Mouse (Mus musculus) midbrain, postnatal 0 days (tissue): ENCODE measurements at regions not wholly inside any gene's neighbourhood (a gene's known extent, or its start where the extent isn't known, plus 50 kb on each side); places are given as distances from the start of the nearest gene placed in this dataset.
"Not testable (repeated sequence)": the region's sequence is repeated elsewhere in the genome, so short reads cannot be mapped to it uniquely, and the experiment has no call there.

ENCODE experiments used
- ATAC-seq: fragments of 200-750 bp; cut with Nextera tagmentation; 2 replicates; pipeline ENCODE4 v1.8.0; 2017; ENCODE audit warnings: moderate number of reproducible peaks, mild to moderate bottlenecking, moderate TSS enrichment, moderate library complexity; ENCODE audit not compliant: low FRiP score
- DNase-seq: peaks from one replicate; pipeline ENCODE4 v3.0.0-alpha.2; 2015; ENCODE audit warnings: low spot score
- H3K27ac ChIP-seq: fragments of 300-500 bp; sonication (generic); 2 replicates; pipeline ENCODE4 v1.5.1; 2014; ENCODE audit warnings: low read depth, mild to moderate bottlenecking, low read length, mixed read lengths
- H3K27me3 ChIP-seq: fragments of 300-500 bp; sonication (generic); 2 replicates; pipeline ENCODE4 v1.6.1; 2014; ENCODE audit warnings: low read length, control low read depth, mixed read lengths; ENCODE audit not compliant: insufficient read depth
- H3K36me3 ChIP-seq: fragments of 300-500 bp; sonication (generic); 2 replicates; pipeline ENCODE4 v1.6.1; 2014; ENCODE audit warnings: low read length, control low read depth, mixed read lengths; ENCODE audit not compliant: insufficient read depth
- H3K4me1 ChIP-seq: fragments of 300-500 bp; sonication (generic); 2 replicates; pipeline ENCODE4 v1.6.1; 2014; ENCODE audit warnings: mild to moderate bottlenecking, control low read depth, antibody characterized with exemption, low read length, mixed read lengths; ENCODE audit not compliant: insufficient read depth
- H3K4me2 ChIP-seq: fragments of 300-500 bp; sonication (generic); 2 replicates; pipeline ENCODE4 v1.6.1; 2014; ENCODE audit warnings: low read depth, mild to moderate bottlenecking, low read length, mixed read lengths; ENCODE audit not compliant: poor library complexity, severe bottlenecking
- H3K4me3 ChIP-seq: fragments of 300-500 bp; sonication (generic); 2 replicates; pipeline ENCODE4 v1.5.1; 2014; ENCODE audit warnings: low read depth, mild to moderate bottlenecking, low read length, moderate library complexity
- H3K9ac ChIP-seq: fragments of 300-500 bp; sonication (generic); replicated peaks from 2 replicates; pipeline ENCODE4 v1.6.1; 2014; ENCODE audit warnings: mild to moderate bottlenecking, low read length, moderate library complexity, mixed read lengths; ENCODE audit not compliant: poor library complexity, severe bottlenecking
- H3K9me3 ChIP-seq: fragments of 300-500 bp; sonication (generic); 2 replicates; pipeline ENCODE4 v1.6.1; 2016; ENCODE audit warnings: low read length, control low read depth
- CTCF ChIP-seq: IDR thresholded peaks from 2 replicates; pipeline ENCODE4 v1.5.1; 2016; ENCODE audit warnings: antibody characterized with exemption, mild to moderate bottlenecking
- WGBS: fragments of 180-500 bp; shearing (Covaris S2); extraction: QIAGEN DNeasy Blood & Tissue Kit; methylation state at CpG from one replicate; pipeline ENCODE4 v1.1.7; 2014; 5-methylcytosine and 5-hydroxymethylcytosine counted together

DNA sequence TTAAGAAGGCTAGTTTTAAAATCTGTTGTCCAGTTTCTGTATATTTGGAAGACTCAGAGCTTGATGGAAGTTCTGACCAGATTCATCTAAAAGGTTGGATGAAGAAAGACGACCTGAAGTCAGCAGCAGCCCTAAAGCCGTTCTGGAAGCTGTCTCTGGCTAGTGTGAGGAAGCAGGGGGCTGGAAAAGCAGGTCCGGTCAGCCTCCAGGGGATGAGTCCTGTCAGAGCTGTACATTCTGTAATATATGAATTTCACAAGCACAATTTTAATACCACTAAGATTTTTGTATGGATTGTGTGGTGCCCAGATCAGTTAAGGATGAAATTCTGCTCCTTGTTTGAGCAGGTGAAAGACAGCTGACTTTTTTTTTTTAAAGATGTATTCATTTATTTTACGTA, 1000.2 kb downstream of the 4930447A16Rik start:
- DNase-seq (no peak), ATAC-seq (no peak)
- no peak overlapping the region for H3K9ac ChIP-seq
- no peak for TF ChIP-seq CTCF
- no peak overlapping the region for H3K27ac ChIP-seq
- no peak overlapping the region for H3K4me2 ChIP-seq
- no peaks in the 10 kb centered on the region for H3K4me1 ChIP-seq
- 81% methylated on average over 4 of the region's 4 CpGs for WGBS
- H3K36me3 ChIP-seq: no peaks in the 10 kb centered on the region
- no peaks in the 10 kb centered on the region for H3K27me3 ChIP-seq
- no peaks in the 10 kb centered on the region for H3K9me3 ChIP-seq
- no peak overlapping the region for H3K4me3 ChIP-seq

- TF ChIP-seq CTCF: no peak
- H3K4me2 ChIP-seq: no peak overlapping the region
These were observed 1002.6 kb downstream of the 4930447A16Rik start for GRCm38 (mm10) chr15:38427966-38428365.

GRCm38 (mm10) chr15:38431668-38432067, 1006.3 kb downstream of the 4930447A16Rik start:
- no peaks in the 10 kb centered on the region for H3K27me3 ChIP-seq
- no peaks in the 10 kb centered on the region for H3K36me3 ChIP-seq
- no peaks in the 10 kb centered on the region for H3K4me1 ChIP-seq
- H3K4me3 ChIP-seq: no peak overlapping the region
- ATAC-seq: no peak
- H3K9ac ChIP-seq: no peak overlapping the region
- no peak overlapping the region for H3K4me2 ChIP-seq
- TF ChIP-seq CTCF: peak; percentile 24; the same call in 1 of the 2 replicates
- DNase-seq: no peak
- no peak overlapping the region for H3K27ac ChIP-seq
- peaks cover 3% of the 10 kb centered on the region; the same call in 1 of the 2 replicates for H3K9me3 ChIP-seq
- WGBS: 70% methylated on average over 2 of the region's 2 CpGs

More at GRCm38 (mm10) chr15:38427966-38428365, 1002.6 kb downstream of the 4930447A16Rik start:
- Histone ChIP-seq H3K9ac (no peak overlapping the region), H3K36me3 (no peaks in the 10 kb centered on the region), H3K27me3 (no peaks in the 10 kb centered on the region), H3K4me1 (no peaks in the 10 kb centered on the region), H3K4me3 (no peak overlapping the region), H3K27ac (no peak overlapping the region), H3K9me3 (no peaks in the 10 kb centered on the region)
- DNase-seq (no peak), ATAC-seq (no peak)
- WGBS: 68% methylated on average over 1 of the region's 1 CpGs

DNA sequence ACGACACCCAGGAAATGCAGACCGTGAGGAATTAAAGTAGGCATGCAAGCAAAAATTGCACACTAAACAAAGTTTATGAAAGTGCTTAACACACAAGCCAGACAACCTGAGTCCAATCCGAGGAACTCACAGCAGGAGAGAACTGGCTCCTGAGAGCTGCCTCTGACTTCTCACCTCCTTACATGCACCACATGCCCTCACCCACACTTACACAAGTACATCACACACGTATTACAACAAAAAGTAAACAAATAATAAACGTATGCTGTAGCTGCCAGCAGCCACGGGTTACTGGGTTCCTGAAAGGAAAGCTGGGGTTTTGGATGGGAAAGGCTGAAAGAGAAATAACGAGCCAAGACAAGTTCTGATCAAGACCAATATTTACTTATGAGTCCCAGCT, 1008.0 kb downstream of the 4930447A16Rik start:
- H3K4me3 ChIP-seq: no peak overlapping the region
- no peak overlapping the region for H3K27ac ChIP-seq
- H3K4me2 ChIP-seq: no peak overlapping the region
- H3K9ac ChIP-seq: no peak overlapping the region
- ATAC-seq (no peak), DNase-seq (no peak)
- TF ChIP-seq CTCF: no peak
- peaks cover 3% of the 10 kb centered on the region; the same call in 1 of the 2 replicates for H3K9me3 ChIP-seq
- WGBS: 84% methylated on average over 7 of the region's 7 CpGs
- H3K4me1 ChIP-seq: no peaks in the 10 kb centered on the region
- no peaks in the 10 kb centered on the region for H3K27me3 ChIP-seq
- no peaks in the 10 kb centered on the region for H3K36me3 ChIP-seq

DNA sequence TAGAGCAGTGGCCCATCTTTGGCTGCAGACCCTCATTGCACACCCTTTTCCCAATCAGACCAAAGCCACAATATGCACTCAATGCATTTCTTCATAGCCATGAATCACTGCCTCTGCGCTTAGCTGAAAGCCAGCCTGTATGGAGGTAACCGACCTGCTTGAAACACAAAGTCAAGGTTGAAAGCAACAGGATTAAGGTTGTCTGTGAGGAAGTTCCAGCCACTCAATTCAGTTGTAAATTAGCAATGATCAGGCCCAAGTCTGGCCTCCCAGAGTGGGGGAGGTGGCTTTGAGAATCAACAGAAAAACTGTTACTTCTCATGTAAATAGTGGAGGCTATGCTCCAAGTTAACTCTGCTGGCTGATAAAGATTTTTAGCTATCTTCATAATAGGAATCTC, 1008.9 kb downstream of the 4930447A16Rik start:
- 88% methylated on average over 2 of the region's 2 CpGs for WGBS
- not testable (repeated sequence) for H3K4me3 ChIP-seq, H3K9me3 ChIP-seq, H3K27me3 ChIP-seq, H3K4me1 ChIP-seq, H3K36me3 ChIP-seq, H3K27ac ChIP-seq, ATAC-seq, DNase-seq, H3K9ac ChIP-seq, H3K4me2 ChIP-seq
